Mouse (Mus musculus): ENCODE data around the gene Phf7. TPM values are rescaled to one million over a fixed set of nuclear protein-coding genes. Genes with fewer than 3 reads are reported as not detected.
A peak's percentile ranks its signal among the peaks of the same experiment; 100 is the strongest.

Gene Phf7
- polyA plus RNA-seq, 1 experiment from 2014 or later = 12.4 TPM

DNA sequence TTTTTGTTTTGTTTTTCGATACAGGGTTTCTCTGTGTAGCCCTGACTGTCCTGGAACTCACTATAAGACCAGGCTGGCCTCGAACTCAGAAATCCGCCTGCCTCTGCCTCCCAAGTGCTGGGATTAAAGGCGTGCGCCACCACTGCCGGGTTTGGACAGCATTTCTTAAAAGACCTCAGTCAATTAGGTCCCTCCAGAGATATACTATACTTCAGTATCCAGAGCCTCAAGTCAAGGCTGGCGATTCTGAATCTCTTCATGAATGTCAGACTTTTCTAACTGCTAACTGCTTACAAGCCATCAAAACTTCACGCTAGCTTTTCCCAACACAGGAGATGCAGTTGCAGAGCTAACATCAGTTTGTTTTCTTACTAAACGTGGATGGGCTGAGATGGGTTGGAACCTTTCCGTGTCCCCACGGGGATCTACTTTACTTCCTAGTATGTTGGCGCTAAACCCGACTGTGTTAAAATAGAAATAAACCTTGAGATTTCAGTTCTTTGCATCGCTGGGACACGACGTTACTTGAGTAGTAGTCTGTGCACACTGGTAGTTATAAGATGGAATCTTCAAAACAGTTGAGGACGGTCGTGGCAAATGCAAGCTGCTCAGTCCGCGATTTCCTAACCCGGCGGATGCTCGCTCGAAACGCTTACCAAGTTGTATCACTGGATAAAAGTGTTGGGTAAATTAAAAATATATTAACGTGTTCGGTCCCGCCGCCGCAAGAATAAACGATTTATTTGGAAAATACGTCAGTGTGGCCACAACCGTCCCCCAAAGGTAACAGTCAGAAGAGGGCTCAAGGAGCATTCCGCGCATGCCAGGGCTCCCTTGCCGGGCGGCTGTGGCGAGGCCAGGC is 664 bp downstream of the Phf7 start:
- peak; percentile 5; the same call in 1 of the 2 replicates for ATAC-seq (ENCODE audit: low FRiP score)
- peak overlapping the region; percentile 61 for H3K4me2 ChIP-seq (replicated peaks)
- peaks cover 15% of the 10 kb centered on the region for H3K4me1 ChIP-seq
- H3K9me3 ChIP-seq (replicated peaks) = no peaks in the 10 kb centered on the region
- no peaks in the 10 kb centered on the region for H3K27me3 ChIP-seq
- H3K27ac ChIP-seq = peak overlapping the region; percentile 91
- H3K36me3 ChIP-seq = peaks cover 23% of the 10 kb centered on the region
- H3K9ac ChIP-seq = peak overlapping the region; percentile 96
- WGBS = 22% methylated on average over 38 of the region's 38 CpGs
- peak overlapping the region; percentile 90 for H3K4me3 ChIP-seq

DNA sequence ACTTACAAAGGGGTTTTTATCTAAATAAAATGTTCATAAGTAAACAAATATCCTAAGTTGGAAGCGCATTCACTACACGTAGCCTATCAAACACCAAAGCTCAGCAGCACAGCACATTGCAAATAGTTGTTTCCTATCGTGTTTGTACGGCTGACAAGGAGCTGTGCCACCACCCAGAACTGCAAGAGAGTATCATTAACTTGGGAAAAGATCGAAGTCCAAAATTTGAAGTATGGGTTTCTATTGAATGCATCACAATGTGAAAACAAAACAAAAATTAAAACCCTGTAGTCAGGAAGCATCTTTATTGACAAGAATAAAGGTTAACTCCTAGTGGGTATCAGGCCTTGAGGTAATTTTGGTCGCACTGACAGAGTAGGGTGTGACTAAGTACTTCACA is 2.7 kb downstream of the Phf7 start:
- Histone ChIP-seq H3K4me2 (replicated peaks) (no peak overlapping the region), H3K9me3 (replicated peaks) (no peaks in the 10 kb centered on the region), H3K4me1 (peaks cover 15% of the 10 kb centered on the region), H3K36me3 (peaks cover 2% of the 10 kb centered on the region; the same call in 1 of the 2 replicates), H3K27me3 (no peaks in the 10 kb centered on the region), H3K4me3 (no peak overlapping the region), H3K9ac (no peak overlapping the region), H3K27ac (no peak overlapping the region)
- ATAC-seq (ENCODE audit: low FRiP score) = no peak
- 92% methylated on average over 6 of the region's 6 CpGs for WGBS

DNA sequence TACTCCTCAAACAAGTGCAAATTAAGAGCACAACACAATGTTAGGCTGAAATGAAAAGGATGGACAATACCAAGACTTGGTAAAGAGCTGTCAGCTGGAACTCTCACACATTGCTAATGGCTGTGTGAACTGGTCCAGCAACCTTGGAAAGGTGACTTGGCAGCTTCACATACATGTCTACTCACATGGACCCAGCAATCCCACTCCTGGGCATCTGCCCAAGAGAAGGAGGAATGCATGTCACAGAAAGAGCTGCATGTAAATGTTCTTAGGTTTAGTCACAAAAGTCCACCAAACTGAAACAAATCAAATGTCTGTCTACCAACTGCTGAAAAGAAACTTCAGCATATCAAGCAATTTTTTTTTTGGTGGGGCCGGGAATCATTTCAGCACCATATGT is 5.2 kb downstream of the Phf7 start:
- Histone ChIP-seq H3K9ac (no peak overlapping the region), H3K27me3 (no peaks in the 10 kb centered on the region), H3K4me2 (replicated peaks) (no peak overlapping the region), H3K27ac (no peak overlapping the region), H3K36me3 (no peaks in the 10 kb centered on the region), H3K9me3 (replicated peaks) (no peaks in the 10 kb centered on the region), H3K4me3 (no peak overlapping the region), H3K4me1 (peaks cover 4% of the 10 kb centered on the region; the same call in 1 of the 2 replicates)
- WGBS = 83% methylated on average over 1 of the region's 1 CpGs
- no peak for ATAC-seq (ENCODE audit: low FRiP score)

DNA sequence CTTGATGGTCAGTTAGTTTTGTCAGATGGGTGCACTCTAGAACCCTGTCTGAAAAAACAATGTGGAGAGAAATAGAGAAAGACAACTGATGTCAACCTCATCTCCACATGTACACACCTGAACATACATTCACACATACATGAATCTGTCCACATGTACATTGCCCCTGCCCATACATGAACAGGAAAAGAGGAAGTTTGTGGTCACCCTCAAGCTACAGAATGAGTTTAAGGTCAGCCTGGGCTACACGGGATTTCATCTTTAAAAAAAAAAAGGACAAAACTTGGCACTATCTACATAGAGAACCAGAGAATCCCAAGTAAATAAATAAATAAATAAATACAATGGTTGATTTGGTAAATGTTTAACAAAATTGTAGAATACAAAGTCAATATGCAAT is 6.3 kb downstream of the Phf7 start:
- no peaks in the 10 kb centered on the region for H3K36me3 ChIP-seq
- no peak overlapping the region for H3K4me3 ChIP-seq
- WGBS = 84% methylated on average over 1 of the region's 1 CpGs
- H3K9me3 ChIP-seq (replicated peaks) = no peaks in the 10 kb centered on the region
- no peak overlapping the region for H3K27ac ChIP-seq
- H3K4me2 ChIP-seq (replicated peaks) = no peak overlapping the region
- H3K9ac ChIP-seq = no peak overlapping the region
- no peaks in the 10 kb centered on the region for H3K27me3 ChIP-seq
- H3K4me1 ChIP-seq = no peaks in the 10 kb centered on the region
- ATAC-seq (ENCODE audit: low FRiP score) = no peak

DNA sequence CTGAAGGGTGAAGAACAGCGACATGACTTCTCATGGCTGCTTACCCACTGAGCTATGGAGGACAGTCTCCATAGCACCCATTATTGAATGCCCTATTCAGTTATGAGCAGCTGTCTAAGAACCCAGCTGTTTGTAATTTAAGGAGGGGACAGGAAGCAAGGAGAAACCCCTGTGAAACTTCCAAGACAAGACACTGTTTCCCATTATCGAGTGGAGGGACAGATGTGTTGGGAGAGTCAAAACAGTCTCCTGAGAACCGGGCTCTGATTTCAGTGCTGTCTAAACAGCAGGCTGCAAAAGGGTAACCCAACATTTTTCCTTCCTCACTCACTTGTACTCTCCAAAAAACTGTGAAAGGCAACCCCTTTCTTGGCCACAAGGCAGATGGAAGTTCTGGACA is 10.6 kb downstream of the Phf7 start:
- H3K36me3 ChIP-seq = peaks cover 5% of the 10 kb centered on the region
- no peak overlapping the region for H3K4me3 ChIP-seq
- no peaks in the 10 kb centered on the region for H3K4me1 ChIP-seq
- H3K27ac ChIP-seq = no peak overlapping the region
- no peaks in the 10 kb centered on the region for H3K9me3 ChIP-seq (replicated peaks)
- ATAC-seq (ENCODE audit: low FRiP score) = no peak
- no peak overlapping the region for H3K4me2 ChIP-seq (replicated peaks)
- no peaks in the 10 kb centered on the region for H3K27me3 ChIP-seq
- 74% methylated on average over 3 of the region's 3 CpGs for WGBS
- no peak overlapping the region for H3K9ac ChIP-seq

DNA sequence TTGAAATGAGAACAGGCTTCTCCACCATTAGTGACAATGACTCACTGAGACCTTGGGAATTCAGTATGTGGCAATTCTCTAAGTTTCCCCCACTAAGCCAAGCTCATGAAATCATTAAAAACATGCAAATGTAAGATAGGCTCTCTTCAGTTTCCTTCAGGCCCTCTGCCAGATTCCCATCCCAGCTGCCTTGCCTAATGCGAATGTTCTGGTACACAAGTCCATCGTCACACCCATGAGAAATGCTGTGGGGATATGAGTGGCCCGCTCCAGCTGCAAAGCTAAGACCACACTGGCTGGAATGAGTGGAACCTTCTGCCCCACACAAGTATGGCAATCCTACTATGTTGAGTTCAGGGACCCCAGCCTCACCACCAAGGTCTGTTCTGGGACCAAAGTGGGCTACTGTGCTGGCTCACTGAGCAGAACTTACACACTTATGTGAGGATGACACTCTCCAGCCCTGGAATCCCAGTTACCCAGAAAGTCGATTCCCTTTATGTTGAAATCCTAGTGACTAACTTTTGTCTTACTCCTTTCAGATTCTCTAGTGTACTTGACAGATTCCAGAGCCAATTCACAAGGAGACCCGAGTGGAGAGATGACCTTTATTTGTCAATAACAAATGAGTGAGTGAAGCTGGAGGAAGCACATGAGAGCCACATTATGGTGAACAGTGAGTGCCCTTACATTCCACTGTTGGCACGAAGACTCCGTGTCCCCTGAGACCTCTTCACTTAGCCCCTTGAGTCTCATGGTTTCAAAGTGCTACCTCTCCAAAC is 13.8 kb downstream of the Phf7 start:
- no peak overlapping the region for H3K27ac ChIP-seq
- no peak overlapping the region for H3K9ac ChIP-seq
- H3K4me3 ChIP-seq = no peak overlapping the region
- ATAC-seq (ENCODE audit: low FRiP score) = no peak
- no peaks in the 10 kb centered on the region for H3K4me1 ChIP-seq
- H3K9me3 ChIP-seq (replicated peaks) = no peaks in the 10 kb centered on the region
- H3K27me3 ChIP-seq = no peaks in the 10 kb centered on the region
- 85% methylated on average over 7 of the region's 7 CpGs for WGBS
- peaks cover 5% of the 10 kb centered on the region for H3K36me3 ChIP-seq
- no peak overlapping the region for H3K4me2 ChIP-seq (replicated peaks)

DNA sequence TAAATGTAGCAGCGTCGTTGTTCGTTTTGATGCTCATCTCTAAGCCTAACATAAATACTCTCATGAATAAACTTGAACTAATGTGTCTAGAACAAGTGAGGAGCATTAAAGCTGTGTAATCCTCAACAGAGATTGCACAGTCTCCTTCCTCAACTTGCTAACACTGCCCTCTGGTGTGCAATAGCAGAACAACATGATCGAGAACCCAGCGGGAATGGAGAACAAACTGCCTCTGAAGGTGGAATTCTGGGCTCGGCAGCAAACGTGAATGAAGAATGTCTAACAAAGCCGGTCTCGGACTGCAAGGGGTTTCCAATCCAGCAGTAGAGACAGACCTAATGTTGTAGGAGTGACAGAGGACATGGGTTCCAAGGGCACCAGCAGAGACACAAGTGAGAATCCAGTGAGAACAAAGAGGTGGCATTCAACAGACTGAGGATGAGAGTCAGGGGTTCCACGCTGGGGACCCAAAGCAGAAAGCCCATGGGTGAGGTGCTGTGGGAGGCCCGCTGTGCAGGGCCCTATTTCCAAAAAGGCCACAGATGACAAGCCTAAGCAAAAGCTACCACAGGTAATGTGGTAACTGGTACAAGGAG is 17.0 kb downstream of the Phf7 start:
- Histone ChIP-seq H3K4me1 (0 out of 2 replicates have a peak, but pooled peaks cover 4% of the 10 kb centered on the region), H3K9me3 (replicated peaks) (no peaks in the 10 kb centered on the region), H3K4me2 (replicated peaks) (0 out of 2 replicates have a peak overlapping the region, but pooled peaks have one; percentile 15), H3K27ac (no peak overlapping the region), H3K36me3 (peaks cover 5% of the 10 kb centered on the region), H3K4me3 (no peak overlapping the region), H3K27me3 (no peaks in the 10 kb centered on the region), H3K9ac (no peak overlapping the region)
- ATAC-seq (ENCODE audit: low FRiP score) = no peak
- WGBS = 29% methylated on average over 11 of the region's 11 CpGs

DNA sequence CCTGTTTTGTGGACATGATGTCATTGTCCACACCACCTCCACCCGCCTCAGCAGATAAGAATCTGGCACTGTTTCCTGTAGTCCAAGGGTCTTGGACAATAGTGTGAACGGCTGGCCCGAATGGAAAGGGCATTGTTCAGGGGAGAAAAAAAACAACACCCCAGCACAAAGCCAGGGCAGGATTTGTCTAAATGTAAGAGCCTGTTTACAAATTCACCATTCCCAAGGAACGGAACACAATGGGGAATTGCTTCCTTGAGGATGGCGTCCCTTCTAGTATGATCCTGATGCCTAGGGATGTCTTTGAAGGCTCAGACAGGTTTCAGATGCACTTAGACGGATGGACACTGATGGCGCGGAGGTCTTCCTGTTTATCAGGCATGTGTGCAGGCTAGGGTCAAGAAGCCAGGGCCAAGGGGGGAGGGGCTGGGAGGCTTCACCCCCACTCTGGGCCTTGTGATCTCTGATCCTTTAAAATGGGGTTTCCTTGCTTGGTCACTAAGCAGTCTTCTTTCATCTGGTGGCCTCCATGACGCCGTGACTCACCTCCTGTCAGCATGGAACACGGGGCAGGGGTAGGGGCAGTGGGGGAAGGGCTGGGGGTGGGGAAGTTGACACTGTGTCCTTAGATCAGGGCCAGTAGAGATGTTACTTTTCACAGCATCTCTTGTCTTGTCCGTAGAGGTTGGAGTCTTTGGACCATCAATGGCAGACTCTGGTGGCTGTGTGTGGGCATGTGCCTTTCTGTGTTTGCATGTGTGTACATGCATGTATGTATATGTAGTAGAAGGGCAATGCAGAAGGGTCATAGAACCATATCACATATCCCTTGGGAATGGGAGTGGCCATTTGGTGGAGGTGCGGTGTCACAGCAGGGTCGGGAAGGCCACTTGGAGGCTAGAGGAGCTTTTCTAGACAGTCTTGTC is 17.8 kb downstream of the Phf7 start:
- H3K4me3 ChIP-seq = no peak overlapping the region
- H3K36me3 ChIP-seq = peaks cover 5% of the 10 kb centered on the region
- no peaks in the 10 kb centered on the region for H3K9me3 ChIP-seq (replicated peaks)
- no peak overlapping the region for H3K27ac ChIP-seq
- ATAC-seq (ENCODE audit: low FRiP score) = peak; percentile 32; the same call in 1 of the 2 replicates
- 86% methylated on average over 14 of the region's 14 CpGs for WGBS
- no peak overlapping the region for H3K9ac ChIP-seq
- no peaks in the 10 kb centered on the region for H3K27me3 ChIP-seq
- 0 out of 2 replicates have a peak, but pooled peaks cover 4% of the 10 kb centered on the region for H3K4me1 ChIP-seq
- no peak overlapping the region for H3K4me2 ChIP-seq (replicated peaks)

DNA sequence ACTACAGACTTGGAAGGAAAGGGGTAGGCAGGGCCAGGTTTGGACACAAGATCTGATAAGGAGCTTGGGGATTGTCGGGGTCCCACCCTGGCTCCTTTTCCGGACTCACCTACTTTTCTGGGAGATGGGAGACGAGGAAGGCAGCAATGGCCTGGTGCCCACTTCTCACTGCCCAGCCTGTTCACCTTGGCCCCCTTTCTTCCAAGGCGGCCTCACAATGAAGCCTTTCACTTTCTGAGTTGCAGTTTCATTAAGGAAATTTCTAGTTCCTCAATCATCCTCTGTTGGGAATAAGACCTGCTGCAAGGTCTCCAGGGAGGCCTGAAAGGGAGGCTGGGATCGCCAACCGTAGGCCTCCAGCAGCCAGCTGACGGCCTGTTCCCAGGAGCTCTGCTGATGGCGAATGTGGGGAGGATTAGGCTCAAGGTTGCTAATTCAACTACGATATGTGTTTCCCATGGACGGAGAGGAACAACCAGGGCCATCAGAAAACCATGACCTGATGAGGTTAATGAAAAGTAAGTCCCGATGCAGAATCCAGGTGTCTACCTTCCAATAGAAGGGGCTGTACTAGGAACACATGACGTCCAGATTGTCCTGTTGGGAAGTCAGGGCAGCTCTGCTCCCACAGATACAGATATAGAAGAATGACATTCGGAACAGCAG is 18.6 kb downstream of the Phf7 start:
- no peaks in the 10 kb centered on the region for H3K9me3 ChIP-seq (replicated peaks)
- no peak overlapping the region for H3K27ac ChIP-seq
- no peak overlapping the region for H3K9ac ChIP-seq
- WGBS = 85% methylated on average over 13 of the region's 13 CpGs
- no peaks in the 10 kb centered on the region for H3K27me3 ChIP-seq
- H3K4me3 ChIP-seq = no peak overlapping the region
- H3K36me3 ChIP-seq = peaks cover 5% of the 10 kb centered on the region; the same call in 1 of the 2 replicates
- 0 out of 2 replicates have a peak, but pooled peaks cover 9% of the 10 kb centered on the region for H3K4me1 ChIP-seq
- ATAC-seq (ENCODE audit: low FRiP score) = no peak
- H3K4me2 ChIP-seq (replicated peaks) = no peak overlapping the region

DNA sequence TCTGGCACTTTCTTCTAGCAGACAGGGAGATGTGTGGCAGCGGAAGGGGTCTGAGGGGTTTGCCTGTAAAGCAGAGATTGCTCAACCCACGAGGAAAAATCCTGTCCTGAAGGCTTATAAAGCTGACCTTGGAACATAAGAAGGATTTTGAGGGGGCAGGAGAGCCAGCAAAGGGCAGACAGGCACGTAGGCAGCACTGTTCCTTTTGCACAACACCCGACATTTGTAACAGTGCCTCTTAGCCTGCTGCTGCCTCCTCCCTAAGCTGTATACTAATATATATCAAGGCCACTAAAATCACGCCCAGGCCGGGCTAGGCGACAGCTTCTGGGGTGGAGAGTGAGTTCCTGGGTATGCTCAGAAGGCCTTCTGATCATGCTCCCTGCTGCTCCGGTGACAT is 20.7 kb downstream of the Phf7 start:
- 71% methylated on average over 8 of the region's 8 CpGs for WGBS
- no peak overlapping the region for H3K4me2 ChIP-seq (replicated peaks)
- no peak overlapping the region for H3K4me3 ChIP-seq
- H3K9ac ChIP-seq = no peak overlapping the region
- peaks cover 13% of the 10 kb centered on the region for H3K4me1 ChIP-seq
- no peaks in the 10 kb centered on the region for H3K9me3 ChIP-seq (replicated peaks)
- no peaks in the 10 kb centered on the region for H3K27me3 ChIP-seq
- no peak overlapping the region for H3K27ac ChIP-seq
- no peak for ATAC-seq (ENCODE audit: low FRiP score)
- no peaks in the 10 kb centered on the region for H3K36me3 ChIP-seq

DNA sequence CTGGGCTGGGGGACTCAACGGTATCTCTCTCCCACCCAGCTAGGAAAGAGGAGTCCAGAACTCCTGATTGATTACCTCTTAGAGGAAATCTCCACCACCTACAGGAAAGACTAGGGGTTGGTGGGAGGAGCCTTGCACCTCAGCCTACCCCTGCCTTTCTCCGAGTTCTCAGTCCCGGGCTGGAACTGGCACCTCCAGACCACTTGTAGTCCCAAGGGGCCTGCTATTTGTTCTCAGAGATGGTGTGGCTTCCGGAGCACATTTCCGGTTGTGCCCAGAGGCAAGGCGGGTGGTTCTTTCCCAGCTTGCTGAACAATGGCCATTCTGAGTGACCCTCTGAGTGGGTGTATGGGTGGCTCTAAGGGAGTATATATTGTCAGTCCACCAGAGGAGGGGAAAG is 22.9 kb downstream of the Phf7 start:
- WGBS = 70% methylated on average over 6 of the region's 6 CpGs
- H3K9me3 ChIP-seq (replicated peaks) = no peaks in the 10 kb centered on the region
- no peak overlapping the region for H3K9ac ChIP-seq
- H3K4me3 ChIP-seq = no peak overlapping the region
- H3K27ac ChIP-seq = no peak overlapping the region
- ATAC-seq (ENCODE audit: low FRiP score) = no peak
- no peaks in the 10 kb centered on the region for H3K36me3 ChIP-seq
- H3K27me3 ChIP-seq = no peaks in the 10 kb centered on the region
- no peak overlapping the region for H3K4me2 ChIP-seq (replicated peaks)
- H3K4me1 ChIP-seq = peaks cover 13% of the 10 kb centered on the region

Data from hindbrain, embryonic 12.5 days (tissue).